Mouse (Mus musculus): ENCODE data around the gene Gm498.

Gm498 gene

GRCm38 (mm10) chr7:143866538-143866937 lies at the start of gene Gm498:
Gene Gm498, plus strand, starts transcription at chr7:143866838.
- no peak for DNase-seq

- DNase-seq = no peak
Measured at GRCm38 (mm10) chr7:143819201-143819600, 47.4 kb upstream of the Gm498 start.

GRCm38 (mm10) chr7:143821241-143821640 lies 45.4 kb upstream of the Gm498 start:
- DNase-seq = no peak

- peak; percentile 98 for DNase-seq
Measured at GRCm38 (mm10) chr7:143822375-143823265, 44.0 kb upstream of the Gm498 start, which contains the start of the genes Nadsyn1 and Dhcr7. Gene Nadsyn1, minus strand, starts transcription at chr7:143822849. Gene Dhcr7, plus strand, starts transcription at chr7:143823145.

- DNase-seq = no peak
Measured at GRCm38 (mm10) chr7:143823266-143823605, 43.4 kb upstream of the Gm498 start.

- no peak for DNase-seq
Measured at GRCm38 (mm10) chr7:143826985-143827384, 39.7 kb upstream of the Gm498 start.

GRCm38 (mm10) chr7:143829504-143830331 lies 36.9 kb upstream of the Gm498 start:
- peak; percentile 99 for DNase-seq

GRCm38 (mm10) chr7:143830399-143830798 lies 36.2 kb upstream of the Gm498 start:
- DNase-seq = no peak

GRCm38 (mm10) chr7:143832196-143832595 lies 34.4 kb upstream of the Gm498 start:
- no peak for DNase-seq

- no peak for DNase-seq
Measured at GRCm38 (mm10) chr7:143832611-143833010, 34.0 kb upstream of the Gm498 start.

GRCm38 (mm10) chr7:143833581-143834190 lies 33.0 kb upstream of the Gm498 start:
- DNase-seq = no peak

- no peak for DNase-seq
Measured at GRCm38 (mm10) chr7:143834316-143834715, 32.3 kb upstream of the Gm498 start.

- DNase-seq = peak; percentile 5
Measured at GRCm38 (mm10) chr7:143834972-143835371, 31.7 kb upstream of the Gm498 start.

GRCm38 (mm10) chr7:143837705-143838358 lies 28.8 kb upstream of the Gm498 start:
- no peak for DNase-seq

GRCm38 (mm10) chr7:143840121-143840520 lies 26.5 kb upstream of the Gm498 start:
- no peak for DNase-seq

- DNase-seq = no peak
Measured at GRCm38 (mm10) chr7:143841301-143841700, 25.3 kb upstream of the Gm498 start.

GRCm38 (mm10) chr7:143848127-143848767 lies 18.4 kb upstream of the Gm498 start:
- no peak for DNase-seq

- DNase-seq = no peak
Measured at GRCm38 (mm10) chr7:143848768-143849482, 17.7 kb upstream of the Gm498 start.

GRCm38 (mm10) chr7:143868874-143869273 lies 2.2 kb downstream of the Gm498 start:
- DNase-seq = no peak

- DNase-seq = no peak
Measured at GRCm38 (mm10) chr7:143883717-143884116, 17.1 kb downstream of the Gm498 start.

GRCm38 (mm10) chr7:143891146-143891545 lies 24.5 kb downstream of the Gm498 start:
- no peak for DNase-seq

GRCm38 (mm10) chr7:143892361-143892760 lies 25.7 kb downstream of the Gm498 start:
- no peak for DNase-seq
